Mouse (Mus musculus): ENCODE results near the gene Lrrc56. TPM values are rescaled to one million over a fixed set of nuclear protein-coding genes. Genes with fewer than 3 reads are reported as not detected.

Gene Lrrc56
- polyA plus RNA-seq, 1 experiment = 7.4 TPM

GRCm38 (mm10) chr7:141164397-141164796 is 29.6 kb upstream of the Lrrc56 start:
- 94% methylated on average over 7 of the region's 7 CpGs for WGBS
- no peaks in the 10 kb centered on the region for H3K27me3 ChIP-seq (ENCODE audit: control insufficient read depth, insufficient read depth, low read length)
- H3K36me3 ChIP-seq (ENCODE audit: control insufficient read depth, insufficient read depth, low read length) = peaks cover 59% of the 10 kb centered on the region
- H3K4me1 ChIP-seq (ENCODE audit: control insufficient read depth, insufficient read depth, insufficient read length, low read length) = peaks cover 16% of the 10 kb centered on the region; the same call in 1 of the 2 replicates
- H3K4me3 ChIP-seq (ENCODE audit: low read depth, low read length) = no peak overlapping the region
- H3K27ac ChIP-seq (ENCODE audit: insufficient read depth, low read depth, low read length) = no peak overlapping the region
- no peak for TF ChIP-seq POLR2A (IDR thresholded peaks at IDR 0.05; ENCODE audit: low read depth, low read length)
- no peak for TF ChIP-seq CTCF (IDR thresholded peaks at IDR 0.05; ENCODE audit: extremely low read depth, insufficient read length, insufficient replicate concordance, low read depth, low read length)

GRCm38 (mm10) chr7:141164850-141165249 is 29.1 kb upstream of the Lrrc56 start:
- no peak overlapping the region for H3K4me3 ChIP-seq (ENCODE audit: low read depth, low read length)
- H3K36me3 ChIP-seq (ENCODE audit: control insufficient read depth, insufficient read depth, low read length) = peaks cover 56% of the 10 kb centered on the region
- no peaks in the 10 kb centered on the region for H3K27me3 ChIP-seq (ENCODE audit: control insufficient read depth, insufficient read depth, low read length)
- peaks cover 16% of the 10 kb centered on the region; the same call in 1 of the 2 replicates for H3K4me1 ChIP-seq (ENCODE audit: control insufficient read depth, insufficient read depth, insufficient read length, low read length)
- 40% methylated on average over 6 of the region's 6 CpGs for whole genome bisulfite sequencing
- H3K27ac ChIP-seq (ENCODE audit: insufficient read depth, low read depth, low read length) = no peak overlapping the region
- TF ChIP-seq POLR2A (IDR thresholded peaks at IDR 0.05; ENCODE audit: low read depth, low read length) (no peak), CTCF (IDR thresholded peaks at IDR 0.05; ENCODE audit: extremely low read depth, insufficient read length, insufficient replicate concordance, low read depth, low read length) (no peak)

- peaks cover 27% of the 10 kb centered on the region for H3K36me3 ChIP-seq (ENCODE audit: control insufficient read depth, insufficient read depth, low read length)
- peak overlapping the region; percentile 79 for H3K27ac ChIP-seq (ENCODE audit: insufficient read depth, low read depth, low read length)
- peaks cover 22% of the 10 kb centered on the region; the same call in 1 of the 2 replicates for H3K4me1 ChIP-seq (ENCODE audit: control insufficient read depth, insufficient read depth, insufficient read length, low read length)
- peak overlapping the region; percentile 66 for H3K4me3 ChIP-seq (ENCODE audit: low read depth, low read length)
- no peak for TF ChIP-seq CTCF (IDR thresholded peaks at IDR 0.05; ENCODE audit: extremely low read depth, insufficient read length, insufficient replicate concordance, low read depth, low read length)
- no peak for TF ChIP-seq POLR2A (IDR thresholded peaks at IDR 0.05; ENCODE audit: low read depth, low read length)
- WGBS = 9% methylated on average over 7 of the region's 7 CpGs
- no peaks in the 10 kb centered on the region for H3K27me3 ChIP-seq (ENCODE audit: control insufficient read depth, insufficient read depth, low read length)
Measured at GRCm38 (mm10) chr7:141167901-141168517, 25.9 kb upstream of the Lrrc56 start.

- TF ChIP-seq CTCF (IDR thresholded peaks at IDR 0.05; ENCODE audit: extremely low read depth, insufficient read length, insufficient replicate concordance, low read depth, low read length) = no peak
- TF ChIP-seq POLR2A (IDR thresholded peaks at IDR 0.05; ENCODE audit: low read depth, low read length) = peak; percentile 34; the same call in 1 of the 2 replicates
- WGBS = under 1% methylated on average over 22 of the region's 22 CpGs
- peak overlapping the region; percentile 79 for H3K27ac ChIP-seq (ENCODE audit: insufficient read depth, low read depth, low read length)
Measured at GRCm38 (mm10) chr7:141168518-141168953, 25.4 kb upstream of the Lrrc56 start.

GRCm38 (mm10) chr7:141169300-141169699 is 24.7 kb upstream of the Lrrc56 start:
- peaks cover 26% of the 10 kb centered on the region; the same call in 1 of the 2 replicates for H3K4me1 ChIP-seq (ENCODE audit: control insufficient read depth, insufficient read depth, insufficient read length, low read length)
- no peaks in the 10 kb centered on the region for H3K27me3 ChIP-seq (ENCODE audit: control insufficient read depth, insufficient read depth, low read length)
- 19% methylated on average over 1 of the region's 1 CpGs for WGBS
- TF ChIP-seq POLR2A (IDR thresholded peaks at IDR 0.05; ENCODE audit: low read depth, low read length) (no peak), CTCF (IDR thresholded peaks at IDR 0.05; ENCODE audit: extremely low read depth, insufficient read length, insufficient replicate concordance, low read depth, low read length) (no peak)
- H3K36me3 ChIP-seq (ENCODE audit: control insufficient read depth, insufficient read depth, low read length) = peaks cover 14% of the 10 kb centered on the region
- H3K4me3 ChIP-seq (ENCODE audit: low read depth, low read length) = no peak overlapping the region
- peak overlapping the region; percentile 79 for H3K27ac ChIP-seq (ENCODE audit: insufficient read depth, low read depth, low read length)

More at GRCm38 (mm10) chr7:141168518-141168953, 25.4 kb upstream of the Lrrc56 start:
- Histone ChIP-seq H3K36me3 (ENCODE audit: control insufficient read depth, insufficient read depth, low read length) (peaks cover 21% of the 10 kb centered on the region), H3K4me3 (ENCODE audit: low read depth, low read length) (peak overlapping the region; percentile 66), H3K4me1 (ENCODE audit: control insufficient read depth, insufficient read depth, insufficient read length, low read length) (peaks cover 26% of the 10 kb centered on the region; the same call in 1 of the 2 replicates), H3K27me3 (ENCODE audit: control insufficient read depth, insufficient read depth, low read length) (no peaks in the 10 kb centered on the region)

- peaks cover 12% of the 10 kb centered on the region; the same call in 1 of the 2 replicates for H3K36me3 ChIP-seq (ENCODE audit: control insufficient read depth, insufficient read depth, low read length)
- H3K27me3 ChIP-seq (ENCODE audit: control insufficient read depth, insufficient read depth, low read length) = no peaks in the 10 kb centered on the region
- H3K4me3 ChIP-seq (ENCODE audit: low read depth, low read length) = no peak overlapping the region
- peak overlapping the region; percentile 38; the same call in 1 of the 2 replicates for H3K27ac ChIP-seq (ENCODE audit: insufficient read depth, low read depth, low read length)
- TF ChIP-seq CTCF (IDR thresholded peaks at IDR 0.05; ENCODE audit: extremely low read depth, insufficient read length, insufficient replicate concordance, low read depth, low read length) (no peak), POLR2A (IDR thresholded peaks at IDR 0.05; ENCODE audit: low read depth, low read length) (no peak)
- peaks cover 26% of the 10 kb centered on the region; the same call in 1 of the 2 replicates for H3K4me1 ChIP-seq (ENCODE audit: control insufficient read depth, insufficient read depth, insufficient read length, low read length)
Measured at GRCm38 (mm10) chr7:141169866-141170265, 24.1 kb upstream of the Lrrc56 start.

All from small intestine, adult 2 months (tissue).